In the genomic region with DNA sequence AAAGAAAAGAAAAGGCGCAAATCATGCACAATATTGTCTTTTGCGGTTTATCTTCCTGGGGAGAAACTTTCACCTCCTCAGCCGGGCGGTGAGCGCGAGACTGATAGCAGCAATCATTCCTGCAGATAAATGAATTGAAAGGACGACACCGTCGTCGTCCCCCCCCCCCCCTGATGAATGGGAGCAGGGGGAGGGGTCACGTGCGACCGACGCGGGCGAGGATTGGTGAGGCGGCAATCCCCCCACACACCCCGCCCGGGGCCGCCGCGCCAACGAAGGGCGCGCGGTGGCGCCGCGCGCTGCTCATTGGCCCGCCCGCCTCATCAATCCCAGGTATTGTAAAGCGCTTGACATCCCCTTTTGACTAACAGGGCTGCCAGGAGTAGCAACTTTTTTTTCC, we compare ENCODE assay signal across 7 mouse cellular contexts. TPM values are rescaled to one million over a fixed set of nuclear protein-coding genes. Genes with fewer than 3 reads are reported as not detected.
A peak's percentile ranks its signal among the peaks of the same experiment; 100 is the strongest.
DNase-seq lines count a peak whose midpoint lies in the region; ATAC-seq lines count a peak whose summit lies in the region.

TSS of gene Zic1 (minus strand) at position 147 of the 400 bp plus-strand sequence.

- peak within 1 kb of the TSS; percentile 65 for H3K4me3 ChIP-seq in hindbrain, embryonic 12.5 days
- H3K4me3 ChIP-seq in midbrain, embryonic 10.5 days = peak within 1 kb of the TSS; percentile 77

- H3K4me2 ChIP-seq in hindbrain, embryonic 12.5 days (replicated peaks) = peak within 1 kb of the TSS; percentile 46

- peak; percentile 85 for ATAC-seq in hindbrain, embryonic 12.5 days (ENCODE audit: low FRiP score)

- no peaks in the 10 kb centered on the region for H3K9me3 ChIP-seq in hindbrain, embryonic 12.5 days (replicated peaks)
- H3K9me3 ChIP-seq in midbrain, embryonic 10.5 days (replicated peaks) = no peaks in the 10 kb centered on the region

- DNase-seq in left cerebral cortex, adult 8-10 months (ENCODE audit: low spot score in 2 of 2) = no peak
- DNase-seq in left cerebral cortex, adult 11 months (ENCODE audit: low spot score) = no peak
- DNase-seq in cerebellum, postnatal 10 days = peak; percentile 95 to 97
- DNase-seq in midbrain, embryonic 10.5 days (ENCODE audit: low spot score) = peak; percentile 85
- no peak for DNase-seq in adrenal gland, postnatal 4 days (ENCODE audit: low spot score in 2 of 2)
- no peak for DNase-seq in thymus, adult 18-20 months

- no peaks in the 10 kb centered on the region for H3K36me3 ChIP-seq in hindbrain, embryonic 12.5 days
- H3K36me3 ChIP-seq in midbrain, embryonic 10.5 days = peaks cover 31% of the 10 kb centered on the region

- no peaks in the 10 kb centered on the region for H3K4me1 ChIP-seq in hindbrain, embryonic 12.5 days
- peaks cover 66% of the 10 kb centered on the region for H3K4me1 ChIP-seq in midbrain, embryonic 10.5 days

- H3K9ac ChIP-seq in hindbrain, embryonic 12.5 days = peak within 1 kb of the TSS; percentile 76

- peaks cover 65% of the 10 kb centered on the region for H3K27me3 ChIP-seq in hindbrain, embryonic 12.5 days
- H3K27me3 ChIP-seq in midbrain, embryonic 10.5 days (ENCODE audit: low read depth, poor library complexity, severe bottlenecking) = peaks cover 100% of the 10 kb centered on the region

- under 1% methylated on average over 27 of the region's 33 CpGs for WGBS in hindbrain, embryonic 12.5 days
- WGBS in midbrain, embryonic 10.5 days = 0% methylated on average over 33 of the region's 33 CpGs

- peak within 1 kb of the TSS; percentile 96 for H3K27ac ChIP-seq in hindbrain, embryonic 12.5 days
- H3K27ac ChIP-seq in midbrain, embryonic 10.5 days (replicated peaks) = peak within 1 kb of the TSS; percentile 95

RNA-seq across cellular contexts. Expression of gene Zic1, which starts in this region (rescaled TPM):
- 10 to 100 TPM; 13.6 to 36.2 (median 24.1) TPM for total RNA-seq in left cerebral cortex, adult 8-10 months (2022)
- polyA plus RNA-seq in hindbrain, embryonic 12.5 days (2016; fragmentation: Nextera tagmentation; extraction: Ambion mirVana) = 17.0 and 17.9 TPM in 2 replicates
- 6.5 and 6.6 TPM in 2 replicates for polyA plus RNA-seq in midbrain, embryonic 10.5 days (2016; fragmentation: Nextera tagmentation; extraction: Ambion mirVana)
- 1 to 10 TPM in 1 of 2 experiments, not detected in 1; 2.2 TPM for total RNA-seq in adrenal gland, postnatal 4 days (2021)

Comparison
In these comparisons a context has a peak if more than half of its experiments do, and no peak if none do; other contexts are left out.
1. RNA of gene Zic1 (total RNA-seq): 13.6 to 36.2 TPM in left cerebral cortex, adult 8-10 months; 2.2 TPM in adrenal gland, postnatal 4 days; every median in the first group is over 4 times any median in the second.
2. DNase-seq: peak in cerebellum, postnatal 10 days (2 of 2) and midbrain, embryonic 10.5 days (single experiment); none in left cerebral cortex, adult 8-10 months (0 of 2), left cerebral cortex, adult 11 months (single experiment), adrenal gland, postnatal 4 days (0 of 2) and thymus, adult 18-20 months (0 of 2).